Mouse (Mus musculus): Measurements from ENCODE around the gene Agfg1.
"Not testable (repeated sequence)": the region's sequence is repeated elsewhere in the genome, so short reads cannot be mapped to it uniquely, and the experiment has no call there.

Gene Agfg1

DNA sequence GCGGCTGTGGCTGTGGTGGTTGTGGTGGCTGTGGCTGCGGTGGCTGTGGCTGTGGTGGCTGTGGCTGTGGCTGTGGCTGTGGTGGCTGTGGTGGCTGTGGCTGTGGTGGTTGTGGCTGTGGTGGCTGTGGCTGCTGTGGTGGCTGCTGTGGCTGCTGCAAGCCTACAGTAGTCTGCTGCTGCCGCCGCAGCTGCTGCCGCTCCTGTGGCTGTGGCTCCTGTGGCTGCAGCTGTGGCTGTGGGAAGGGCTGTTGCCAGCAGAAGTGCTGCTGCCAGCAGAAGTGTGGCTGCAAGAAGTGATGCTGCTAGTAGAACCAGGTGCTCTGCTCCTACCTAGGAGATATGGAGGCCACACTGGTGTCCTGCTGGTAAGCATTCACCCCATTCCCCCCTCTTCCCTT lies 74.2 kb downstream of the Agfg1 start:
- not testable (repeated sequence) for DNase-seq

DNA sequence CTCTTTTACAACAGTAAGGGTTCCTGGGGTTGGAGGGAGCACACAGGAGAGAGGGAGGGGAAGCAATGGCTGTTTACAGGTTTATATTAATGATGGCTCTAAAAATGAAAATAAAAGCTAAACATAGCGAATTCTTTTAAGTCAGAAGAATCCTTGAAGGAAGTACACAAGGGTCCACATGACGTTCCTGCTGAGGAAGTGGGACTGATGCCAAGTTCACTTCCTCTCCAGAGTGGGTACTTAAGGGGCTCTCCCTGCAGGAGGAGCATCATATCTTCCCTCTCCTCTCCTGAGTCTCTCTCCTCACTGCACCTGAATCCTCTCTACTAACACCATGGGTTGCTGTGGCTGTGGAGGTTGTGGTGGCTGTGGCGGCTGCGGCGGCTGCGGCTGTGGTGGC lies 85.4 kb downstream of the Agfg1 start, which contains the start of gene A030014E15Rik:
TSS of gene A030014E15Rik (plus strand) at position 268 of the 400 bp plus-strand sequence.
- no peak for DNase-seq

DNA sequence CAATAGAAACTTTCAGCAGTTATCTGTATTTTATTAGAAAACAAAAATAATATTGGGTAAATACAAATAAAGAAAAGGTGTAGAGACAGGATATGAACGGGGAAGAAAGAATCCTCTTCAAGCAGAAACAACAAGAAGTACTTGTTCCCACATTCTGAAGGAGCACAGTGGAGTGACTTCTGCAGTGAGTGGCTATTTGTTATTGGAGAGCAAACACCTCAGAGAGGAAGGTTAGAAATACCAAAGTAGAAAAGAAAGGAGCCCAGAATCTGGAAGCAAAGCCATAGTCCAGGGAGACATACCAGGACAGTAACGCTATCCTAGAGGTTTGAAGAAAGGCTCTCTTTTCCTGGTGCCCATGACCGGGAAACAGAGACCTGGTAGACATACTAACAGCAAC lies 91.3 kb downstream of the Agfg1 start:
- DNase-seq: not testable (repeated sequence)

- not testable (repeated sequence) for DNase-seq
These were observed 92.0 kb downstream of the Agfg1 start, which contains the start of gene Gm6217 for GRCm38 (mm10) chr1:82931326-82931725. Gm6217 (minus strand) TSS chr1:82931399.

DNA sequence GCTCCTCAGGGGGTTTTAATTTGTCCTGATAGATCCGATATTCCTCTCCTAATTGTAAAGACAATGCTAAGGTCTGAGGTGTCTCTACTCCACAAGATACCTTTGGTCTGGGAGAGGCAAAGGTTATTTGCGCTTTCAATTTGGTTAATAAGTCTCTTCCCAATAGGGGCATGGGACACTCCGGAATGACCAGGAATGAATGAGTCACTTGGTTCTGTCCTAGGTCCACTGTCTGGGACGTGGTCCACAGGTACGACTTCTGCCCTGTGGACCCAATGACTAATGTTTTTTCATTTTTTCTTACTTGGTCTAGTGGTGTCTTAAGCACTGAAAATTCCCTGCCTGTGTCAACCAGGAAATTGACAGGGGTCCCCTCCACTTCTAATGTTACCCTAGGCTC lies 99.4 kb downstream of the Agfg1 start:
- no peak for DNase-seq

DNA sequence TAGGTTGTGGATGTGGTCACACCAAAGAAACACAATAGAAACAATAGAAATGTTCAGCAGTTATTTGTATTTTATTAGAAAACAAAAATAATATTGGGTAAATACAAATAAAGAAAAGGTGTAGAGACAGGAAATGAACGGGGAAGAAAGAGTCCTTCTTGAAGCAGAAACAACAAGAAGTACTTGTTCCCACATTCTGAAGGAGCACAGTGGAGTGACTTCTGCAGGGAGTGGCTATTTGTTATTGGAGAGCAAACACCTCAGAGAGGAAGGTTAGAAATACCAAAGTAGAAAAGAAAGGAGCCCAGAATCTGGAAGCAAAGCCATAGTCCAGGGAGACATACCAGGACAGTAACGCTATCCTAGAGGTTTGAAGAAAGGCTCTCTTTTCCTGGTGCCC lies 103.2 kb downstream of the Agfg1 start:
- DNase-seq: not testable (repeated sequence)

GRCm38 (mm10) chr1:82943295-82943694 lies 104.0 kb downstream of the Agfg1 start, which contains the start of gene A030003K21Rik:
A030003K21Rik (minus strand) TSS chr1:82943388.
- DNase-seq: not testable (repeated sequence)

DNA sequence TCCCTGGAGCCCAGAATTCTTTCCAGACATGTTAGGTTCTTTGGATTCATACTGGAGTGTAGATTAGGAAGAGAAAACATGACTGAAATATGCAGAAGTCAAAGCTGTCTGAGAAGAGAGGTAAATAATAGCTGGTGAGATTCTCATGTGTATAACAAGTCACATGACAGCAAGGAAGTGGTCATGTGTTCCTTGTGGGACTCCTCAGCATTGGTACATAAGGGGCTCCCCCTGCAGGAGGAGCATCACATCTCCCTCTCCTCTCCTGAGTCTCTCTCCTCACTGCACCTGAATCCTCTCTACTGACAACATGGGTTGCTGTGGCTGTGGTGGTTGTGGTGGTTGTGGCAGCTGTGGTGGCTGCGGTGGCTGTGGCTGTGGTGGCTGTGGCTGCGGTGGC lies 106.7 kb downstream of the Agfg1 start:
- DNase-seq: not testable (repeated sequence)

DNA sequence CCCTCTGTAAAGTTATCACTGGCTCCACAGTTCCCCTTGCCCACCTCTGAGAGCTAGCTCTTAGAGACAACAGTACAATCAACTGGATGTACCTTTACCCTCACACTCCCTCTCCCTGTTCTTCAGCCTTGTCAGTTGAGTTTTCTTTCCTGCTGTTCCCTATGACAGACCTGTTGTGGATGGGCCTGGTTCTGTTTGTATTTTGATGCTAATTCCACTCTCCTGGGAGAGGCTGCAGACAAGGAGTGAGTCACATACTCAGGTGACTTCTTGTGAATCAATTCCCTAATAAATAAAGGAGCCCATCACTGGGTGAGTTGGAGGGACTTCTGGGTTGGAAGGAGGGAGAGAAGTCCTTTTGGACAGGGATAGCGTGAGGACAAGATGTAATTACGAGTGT lies 109.3 kb downstream of the Agfg1 start:
- DNase-seq: no peak
